Mouse (Mus musculus) spleen, embryonic (tissue): ENCODE data around the gene Agpat4.
"Not testable (repeated sequence)": the region's sequence is repeated elsewhere in the genome, so short reads cannot be mapped to it uniquely, and the experiment has no call there.

ENCODE experiments used
- CTCF ChIA-PET: fragments of 350-600 bp; sonication (Branson Sonifier 250); formaldehyde crosslinking; loops from one replicate; lab custom pipeline; 2022; lab: Charles Lee

The Agpat4 gene

DNA sequence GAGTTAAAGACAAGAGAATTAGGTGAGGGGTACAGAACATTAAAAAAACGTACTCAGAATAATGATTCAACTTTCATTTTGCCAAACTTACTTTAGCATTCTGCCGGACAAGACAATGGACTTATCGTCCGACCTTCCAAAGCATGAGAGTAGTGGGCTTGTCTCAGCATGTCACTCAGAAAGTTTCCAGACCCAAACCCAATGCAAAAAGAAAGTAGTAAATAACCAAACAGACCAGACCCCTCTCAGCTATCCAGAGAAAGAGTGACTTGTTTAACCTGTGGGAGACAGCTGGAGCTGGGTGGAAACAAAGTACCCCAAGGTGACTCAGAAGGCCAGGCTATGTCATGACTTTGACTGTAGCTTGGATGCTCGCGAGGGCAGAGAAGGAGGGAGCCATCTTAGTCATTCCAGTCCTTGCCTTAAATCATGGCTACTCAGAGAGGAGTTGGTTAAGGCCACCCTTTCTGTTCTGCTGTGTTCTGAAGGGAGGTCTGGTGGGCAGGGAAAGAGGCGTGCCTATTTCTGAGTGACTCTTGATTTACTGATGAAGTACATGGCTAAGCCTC lies 2.8 kb downstream of the Agpat4 start:
- CTCF ChIA-PET, result no interaction called here

DNA sequence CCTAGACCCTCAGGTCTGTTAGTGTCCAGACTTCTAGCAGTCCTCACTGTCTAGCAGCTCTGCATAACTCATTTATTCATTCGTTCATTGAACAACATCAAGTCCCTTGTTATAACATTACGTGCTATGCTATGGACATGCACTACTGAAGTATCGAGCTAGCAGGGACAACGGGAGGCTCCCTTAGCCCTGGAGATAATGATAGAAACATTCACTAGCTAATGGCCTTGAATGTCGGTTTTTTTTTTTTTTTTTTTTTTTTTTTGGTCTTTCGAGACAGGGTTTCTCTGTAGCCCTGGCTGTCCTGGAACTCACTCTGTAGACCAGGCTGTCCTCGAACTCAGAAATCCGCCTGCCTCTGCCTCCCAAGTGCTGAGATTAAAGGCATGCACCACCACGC lies 3.8 kb downstream of the Agpat4 start:
- CTCF ChIA-PET, result not testable (repeated sequence)

GRCm38 (mm10) chr17:12123168-12123567 lies 4.7 kb downstream of the Agpat4 start:
- CTCF ChIA-PET, result no interaction called here

- CTCF ChIA-PET, result no interaction called here
These were observed 8.6 kb downstream of the Agpat4 start for GRCm38 (mm10) chr17:12127056-12127455.

- CTCF ChIA-PET, result interaction anchor here (0.5 kb wide), 1 partner anchor 16 kb away, joined by 10 read pairs; no protein-coding TSS in a partner anchor
These were observed 10.5 kb downstream of the Agpat4 start for GRCm38 (mm10) chr17:12128976-12129375.

DNA sequence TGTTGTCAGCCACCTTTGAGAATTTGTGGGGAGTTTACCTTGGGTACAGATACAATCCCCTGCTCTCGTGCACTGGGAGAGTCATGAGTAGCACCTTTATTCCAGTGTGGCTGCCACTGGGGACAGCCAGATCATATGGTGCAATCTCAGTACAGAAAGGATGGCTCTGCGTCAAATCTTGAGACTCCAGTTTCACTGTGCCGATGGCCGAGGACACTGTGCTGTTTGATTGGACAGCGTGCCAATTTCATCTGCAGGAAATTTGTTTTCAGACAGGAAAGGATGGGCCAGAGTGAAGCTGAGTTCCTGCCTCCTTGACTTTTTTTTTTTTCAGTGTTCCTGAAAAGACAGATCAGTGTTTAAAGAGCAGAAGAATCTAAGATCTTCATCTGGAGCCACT lies 12.7 kb downstream of the Agpat4 start:
- CTCF ChIA-PET, result no interaction called here

- CTCF ChIA-PET, result no interaction called here
These were observed 13.1 kb downstream of the Agpat4 start for GRCm38 (mm10) chr17:12131581-12131980.

DNA sequence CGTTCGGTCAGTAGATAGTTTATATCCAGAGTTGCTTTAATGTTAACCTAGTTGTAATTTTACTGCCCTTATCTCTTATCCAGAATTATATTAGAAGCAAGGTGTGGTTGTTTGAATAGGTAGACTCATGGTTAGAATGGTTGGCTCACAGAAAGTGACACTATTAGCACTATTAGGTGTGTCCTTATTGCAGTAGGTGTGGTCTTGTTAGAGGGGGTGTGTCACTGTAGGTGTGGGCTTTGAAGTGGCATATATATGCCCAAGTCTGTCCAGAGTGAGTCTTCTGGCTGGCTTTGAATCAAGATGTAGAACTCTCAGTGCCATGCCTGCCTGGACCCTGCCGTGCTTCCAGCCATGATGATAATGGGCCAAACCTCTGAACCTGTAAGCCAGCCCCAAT lies 14.4 kb downstream of the Agpat4 start:
- CTCF ChIA-PET, result no interaction called here

DNA sequence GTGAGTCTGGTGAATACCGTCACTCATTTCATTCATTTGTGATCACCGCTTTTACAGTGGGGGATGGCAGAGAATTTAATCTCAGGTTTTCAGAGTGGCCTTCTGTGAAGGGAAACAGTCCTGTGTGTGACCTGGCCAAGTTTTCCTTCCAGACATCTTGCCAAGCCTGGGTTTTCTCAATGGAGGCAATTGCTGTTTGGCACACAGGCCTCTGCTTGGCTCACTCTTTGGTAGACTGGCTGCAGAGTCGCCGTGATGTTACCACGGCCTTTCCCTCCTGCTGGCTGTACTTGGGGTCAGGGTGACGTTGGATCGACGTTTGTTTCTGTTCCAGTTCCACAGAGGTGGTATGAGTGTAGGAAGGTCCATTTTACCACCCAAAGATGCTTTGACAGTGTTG lies 15.5 kb downstream of the Agpat4 start:
- CTCF ChIA-PET, result no interaction called here

GRCm38 (mm10) chr17:12134975-12135633 lies 16.6 kb downstream of the Agpat4 start:
- CTCF ChIA-PET, result no interaction called here

DNA sequence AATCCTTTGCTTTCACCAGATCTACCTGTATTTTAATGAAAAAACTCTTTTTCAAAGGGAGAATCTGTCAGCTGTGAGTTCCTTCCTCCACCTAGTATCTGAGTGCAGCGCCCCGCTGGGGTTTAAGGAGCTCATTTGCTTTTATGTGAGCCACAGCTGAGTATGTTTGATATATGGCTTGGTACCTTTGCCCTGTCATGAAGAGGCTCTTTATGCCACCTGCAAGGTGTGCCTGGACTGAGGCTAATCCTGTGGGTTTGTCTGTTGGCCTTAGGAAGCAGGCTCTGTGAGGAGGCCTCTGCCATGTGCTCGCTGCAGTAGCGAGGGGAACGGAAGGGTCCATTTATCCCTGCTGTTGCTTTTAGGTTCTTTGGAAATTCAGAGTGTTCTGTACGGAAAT lies 19.9 kb downstream of the Agpat4 start:
- CTCF ChIA-PET, result no interaction called here

GRCm38 (mm10) chr17:12143948-12144364 lies 25.5 kb downstream of the Agpat4 start:
- CTCF ChIA-PET, result no interaction called here

DNA sequence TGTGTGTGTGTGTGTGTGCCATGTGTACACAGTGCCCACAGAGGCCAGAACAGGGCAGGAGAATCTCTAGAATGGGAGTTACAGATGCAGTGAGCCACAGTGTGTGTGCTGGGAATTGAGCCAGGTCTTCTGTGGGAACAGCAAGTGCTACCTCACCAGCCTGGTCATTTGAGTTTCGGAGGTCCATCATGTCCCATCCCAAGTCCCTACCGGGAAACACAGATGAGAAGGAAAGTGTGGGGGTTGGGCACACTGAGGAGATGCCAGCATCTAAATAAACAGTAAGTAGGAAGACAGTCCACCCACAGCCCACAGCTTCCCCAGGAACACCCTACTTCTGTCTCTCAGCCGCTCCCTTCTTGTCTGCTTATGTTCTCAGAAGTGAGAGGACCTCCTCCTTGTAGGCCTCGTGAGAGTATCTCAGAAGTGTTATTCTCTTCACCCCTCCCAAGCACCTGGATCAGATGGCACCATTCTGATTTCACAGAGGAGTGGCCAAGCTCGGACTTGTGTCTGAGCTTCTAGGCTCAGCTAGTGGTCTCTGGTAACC lies 27.7 kb downstream of the Agpat4 start:
- CTCF ChIA-PET, result no interaction called here

- CTCF ChIA-PET, result no interaction called here
These were observed 29.3 kb downstream of the Agpat4 start for GRCm38 (mm10) chr17:12147830-12148229.

GRCm38 (mm10) chr17:12149232-12149861 lies 30.8 kb downstream of the Agpat4 start:
- CTCF ChIA-PET, result no interaction called here

DNA sequence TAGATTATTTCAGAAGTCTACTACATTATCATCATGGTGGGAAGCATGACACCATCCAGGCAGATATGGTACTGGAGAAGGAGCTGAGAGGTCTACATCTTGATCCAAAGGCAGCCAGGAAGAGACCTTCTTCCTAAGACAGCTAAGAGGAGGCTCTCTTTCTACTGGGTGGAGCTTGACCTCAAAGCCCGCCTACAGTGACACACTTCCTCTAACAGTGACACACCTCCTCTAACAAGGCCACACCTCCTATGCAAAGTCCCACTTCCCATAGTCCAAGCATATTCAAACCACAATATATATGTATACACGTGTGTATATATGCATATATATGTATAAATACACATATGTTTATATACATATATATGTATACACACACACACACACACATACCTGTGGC lies 32.5 kb downstream of the Agpat4 start:
- CTCF ChIA-PET, result no interaction called here

DNA sequence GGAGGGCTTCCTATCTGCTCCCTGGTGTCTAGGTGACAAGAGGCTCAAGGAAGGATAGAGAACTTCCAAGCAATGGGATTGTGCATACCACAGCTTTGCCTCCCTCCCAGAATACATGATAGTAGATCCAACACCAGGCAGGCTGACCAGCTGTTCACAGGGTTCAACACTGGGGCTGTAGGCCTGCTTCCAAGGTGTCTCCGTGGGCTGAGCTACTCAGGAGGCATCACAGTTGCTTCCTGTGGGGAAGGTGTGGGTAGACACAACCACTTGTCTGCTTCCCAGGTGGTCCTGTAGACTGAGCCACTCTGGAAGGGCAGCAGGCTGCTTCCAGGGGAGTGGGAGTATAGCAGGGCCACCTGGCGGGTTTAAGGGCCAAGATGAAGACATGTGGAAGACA lies 35.8 kb downstream of the Agpat4 start:
- CTCF ChIA-PET, result interaction anchor here (0.6 kb wide), 1 partner anchor 74 kb away, joined by 4 read pairs; no protein-coding TSS in a partner anchor

DNA sequence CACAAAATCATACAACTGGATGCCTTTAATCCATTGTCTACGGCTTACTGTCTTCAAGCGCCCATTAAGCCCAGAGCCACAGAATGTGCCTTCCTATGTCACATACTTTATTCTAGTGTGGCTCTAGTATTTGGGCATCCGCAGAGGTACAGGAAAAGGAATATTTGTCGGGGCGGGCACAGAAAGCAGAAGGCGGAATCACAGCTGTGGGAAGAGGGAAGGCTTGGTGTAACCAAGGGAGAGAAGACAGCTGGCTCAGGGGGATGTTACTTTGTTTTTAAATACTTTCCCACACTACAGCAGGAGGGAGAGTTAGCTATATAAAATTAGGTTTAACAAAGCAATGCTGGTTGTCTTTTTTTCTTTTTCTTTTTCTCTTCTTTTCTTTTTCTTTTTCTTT lies 36.7 kb downstream of the Agpat4 start:
- CTCF ChIA-PET, result no interaction called here

- CTCF ChIA-PET, result no interaction called here
These were observed 37.4 kb downstream of the Agpat4 start for GRCm38 (mm10) chr17:12155872-12156271.

- CTCF ChIA-PET, result interaction anchor here (0.6 kb wide), 2 partner anchors 98 to 117 kb away, joined by 3 to 4 read pairs; no protein-coding TSS in a partner anchor
These were observed 38.2 kb downstream of the Agpat4 start for GRCm38 (mm10) chr17:12156661-12157060.

- CTCF ChIA-PET, result interaction anchor here (0.6 to 0.7 kb wide), 3 partner anchors 40 to 117 kb away, joined by 3 to 4 read pairs (median 3); no protein-coding TSS in a partner anchor
These were observed 38.7 kb downstream of the Agpat4 start for GRCm38 (mm10) chr17:12157203-12157602.
